Mouse (Mus musculus) megakaryocyte-erythroid progenitor cell, adult 5-6 weeks (primary cell): Measurements from ENCODE around the gene Alox8. TPM values are rescaled to one million over a fixed set of nuclear protein-coding genes. Genes with fewer than 3 reads are reported as not detected.

Experiments used
- ATAC-seq: replicated peaks from 2 replicates; pipeline ENCODE4 v1.8.0; 2016; ENCODE audit warnings: mild to moderate bottlenecking, inconsistent platforms; ENCODE audit not compliant: severe bottlenecking, poor library complexity, low FRiP score, low TSS enrichment
- total RNA-seq, 2 experiments: library from RNA; stranded (forward) in 1 of 2; stranded (reverse) in 1 of 2; fragments of 200-1000, 215-1000 nt in 1 of 2; fragments of >200 nt in 1 of 2; fragmentation: Nextera tagmentation in 1 of 2; gene quantifications; 2 replicates each; pipeline ENCODE4 v1.2.3; 2014 to 2017

Alox8 gene
- total RNA-seq, 2 experiments from 2014 or later, result not detected

GRCm38 (mm10) chr11:69185936-69186335 is 11.7 kb downstream of the Alox8 start:
- ATAC-seq, result no peak

GRCm38 (mm10) chr11:69185031-69185430 is 12.6 kb downstream of the Alox8 start:
- ATAC-seq, result no peak

- ATAC-seq, result no peak
These were observed 17.5 kb downstream of the Alox8 start for GRCm38 (mm10) chr11:69180120-69180519.

GRCm38 (mm10) chr11:69179512-69179911 is 18.1 kb downstream of the Alox8 start:
- no peak for ATAC-seq

GRCm38 (mm10) chr11:69178525-69178924 is 19.1 kb downstream of the Alox8 start:
- no peak for ATAC-seq

GRCm38 (mm10) chr11:69174722-69175121 is 22.9 kb downstream of the Alox8 start:
- no peak for ATAC-seq

GRCm38 (mm10) chr11:69172606-69173005 is 25.0 kb downstream of the Alox8 start:
- no peak for ATAC-seq

GRCm38 (mm10) chr11:69171626-69172025 is 26.0 kb downstream of the Alox8 start:
- no peak for ATAC-seq

- no peak for ATAC-seq
These were observed 28.3 kb downstream of the Alox8 start for GRCm38 (mm10) chr11:69169313-69169712.

- ATAC-seq, result peak; percentile 39; the same call in 1 of the 2 replicates
These were observed 40.8 kb downstream of the Alox8 start, which contains the start of gene Alox12b for GRCm38 (mm10) chr11:69156800-69157199. Gene Alox12b, plus strand, starts transcription at chr11:69156989.

- ATAC-seq, result 0 out of 2 replicates have a peak, but pooled peaks have one; percentile 33
These were observed 42.3 kb downstream of the Alox8 start for GRCm38 (mm10) chr11:69155351-69155750.

GRCm38 (mm10) chr11:69153831-69154230 is 43.8 kb downstream of the Alox8 start:
- no peak for ATAC-seq

GRCm38 (mm10) chr11:69151004-69151403 is 46.6 kb downstream of the Alox8 start:
- no peak for ATAC-seq

- ATAC-seq, result peak; percentile 87
These were observed 47.2 kb downstream of the Alox8 start for GRCm38 (mm10) chr11:69150444-69150843.

GRCm38 (mm10) chr11:69149728-69150127 is 47.9 kb downstream of the Alox8 start:
- no peak for ATAC-seq

- no peak for ATAC-seq
These were observed 49.1 kb downstream of the Alox8 start for GRCm38 (mm10) chr11:69148451-69148960.

GRCm38 (mm10) chr11:69147546-69147945 is 50.1 kb downstream of the Alox8 start:
- ATAC-seq, result no peak

GRCm38 (mm10) chr11:69135361-69135760 is 62.3 kb downstream of the Alox8 start:
- ATAC-seq, result no peak

- no peak for ATAC-seq
These were observed 63.0 kb downstream of the Alox8 start for GRCm38 (mm10) chr11:69134622-69134968.
